Mouse (Mus musculus) neutrophil, adult 5-6 weeks (primary cell): ENCODE results near the gene Nrbf2. TPM values are rescaled to one million over a fixed set of nuclear protein-coding genes. Genes with fewer than 3 reads are reported as not detected.

Experiments used
- ATAC-seq: fragments of 151-379, 151-347 bp; 2 replicates; pipeline ENCODE4 v1.8.0; 2017; ENCODE audit warnings: mild to moderate bottlenecking, moderate TSS enrichment; ENCODE audit not compliant: insufficient number of reproducible peaks, poor library complexity, low FRiP score, severe bottlenecking; ENCODE audit errors: extremely low read depth
- total RNA-seq: library from RNA; stranded (forward); fragments of 200-1000 nt; gene quantifications from 2 replicates; pipeline ENCODE4 v1.2.3, GENCODE M21; 2017

Nrbf2 gene
- total RNA-seq, 1 experiment from 2014 or later: 32.6 TPM

GRCm38 (mm10) chr10:67296482-67297152 is 11.5 kb upstream of the Nrbf2 start:
- peak; percentile 79; the same call in 1 of the 2 replicates for ATAC-seq

DNA sequence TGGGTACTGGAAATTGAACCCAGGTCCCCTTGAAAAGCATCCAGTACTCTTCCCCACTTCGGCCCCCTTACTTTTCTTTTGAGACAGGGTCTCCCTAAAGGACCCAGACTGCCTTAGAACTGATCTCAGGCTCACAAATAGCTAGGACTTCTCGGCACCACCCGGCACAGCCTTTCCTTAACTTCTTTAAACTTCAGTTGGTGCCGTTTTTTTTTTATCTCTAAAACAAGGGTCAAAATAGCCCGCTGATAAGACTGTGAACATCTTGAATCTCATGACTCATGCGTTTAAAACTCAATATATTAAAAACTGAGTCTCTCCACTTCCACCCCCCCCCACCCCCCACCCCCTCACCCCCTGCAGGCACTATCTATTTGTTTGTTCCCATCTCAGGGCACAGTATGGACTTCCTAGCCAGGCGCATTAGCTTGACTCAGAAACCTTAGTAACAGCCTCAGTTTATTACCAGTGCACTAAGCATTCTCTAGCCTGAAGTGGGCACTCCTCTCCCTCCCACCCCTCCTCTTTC is 10.9 kb upstream of the Nrbf2 start:
- no peak for ATAC-seq

DNA sequence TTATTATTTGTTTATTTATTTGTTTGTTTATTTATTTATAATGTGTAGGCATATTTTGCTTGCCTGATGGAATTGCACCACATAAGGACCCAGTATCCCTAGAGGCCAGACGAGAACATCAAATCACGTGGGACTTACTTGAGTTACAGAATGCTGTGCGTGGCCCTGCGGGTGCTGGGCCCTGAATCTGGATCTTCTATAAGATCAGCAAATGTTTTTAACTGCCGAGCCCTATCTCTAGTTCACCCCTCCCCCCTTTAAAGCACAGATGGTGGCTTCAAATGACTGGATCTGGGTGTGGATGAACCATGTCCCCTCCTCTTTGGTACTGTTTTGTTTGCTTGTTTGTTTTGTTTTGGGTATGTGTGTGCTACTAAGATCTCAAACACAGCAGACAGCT is 10.2 kb upstream of the Nrbf2 start:
- no peak for ATAC-seq

- ATAC-seq: no peak
These were observed 6.0 kb upstream of the Nrbf2 start for GRCm38 (mm10) chr10:67291087-67291486.

- no peak for ATAC-seq
These were observed 5.5 kb upstream of the Nrbf2 start for GRCm38 (mm10) chr10:67290622-67291021.

- ATAC-seq: no peak
These were observed 2.8 kb upstream of the Nrbf2 start for GRCm38 (mm10) chr10:67287877-67288276.

GRCm38 (mm10) chr10:67284761-67285175 is 337 bp downstream of the Nrbf2 start:
- ATAC-seq: peak; percentile 23; the same call in 1 of the 2 replicates

DNA sequence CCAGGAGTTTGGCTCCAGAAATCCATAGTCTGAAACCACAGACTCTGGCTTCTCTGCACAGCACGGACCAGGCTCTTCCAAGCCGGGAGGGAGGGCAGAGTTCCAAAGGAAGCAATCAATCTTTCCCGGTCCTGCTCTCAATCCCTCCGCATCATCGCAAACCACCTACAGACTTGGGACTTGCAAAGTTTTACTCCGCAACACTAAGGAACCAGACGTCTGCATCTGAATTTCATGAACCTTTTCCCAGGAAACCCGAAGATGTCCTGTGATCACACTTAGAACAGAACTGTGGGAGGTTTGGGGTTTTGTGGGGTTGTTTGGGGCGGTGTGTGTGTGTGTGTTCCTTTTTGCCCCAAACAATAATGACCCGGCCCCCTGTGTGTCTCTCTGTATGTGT is 794 bp downstream of the Nrbf2 start:
- no peak for ATAC-seq

DNA sequence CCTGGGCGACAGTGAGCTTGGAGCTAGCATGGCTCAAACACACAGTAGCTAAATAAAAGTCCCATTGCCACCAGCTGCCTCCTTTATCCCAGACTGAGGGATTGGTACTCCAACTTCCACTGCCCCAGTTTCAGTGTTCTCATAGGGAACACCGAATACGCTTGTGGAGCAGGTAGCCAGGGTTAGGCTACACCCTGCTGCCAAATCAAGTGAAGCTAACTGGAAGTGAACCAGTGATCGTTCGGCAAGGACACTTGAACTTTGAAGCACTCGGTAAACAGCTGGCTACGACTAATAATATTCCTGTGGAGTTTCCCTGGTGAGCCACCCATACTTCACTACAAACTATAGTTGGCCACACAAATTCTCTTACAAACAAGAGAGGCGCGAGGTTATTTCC is 1.6 kb downstream of the Nrbf2 start:
- no peak for ATAC-seq

GRCm38 (mm10) chr10:67282531-67282930 is 2.6 kb downstream of the Nrbf2 start:
- no peak for ATAC-seq

GRCm38 (mm10) chr10:67281852-67282251 is 3.3 kb downstream of the Nrbf2 start:
- ATAC-seq: no peak

DNA sequence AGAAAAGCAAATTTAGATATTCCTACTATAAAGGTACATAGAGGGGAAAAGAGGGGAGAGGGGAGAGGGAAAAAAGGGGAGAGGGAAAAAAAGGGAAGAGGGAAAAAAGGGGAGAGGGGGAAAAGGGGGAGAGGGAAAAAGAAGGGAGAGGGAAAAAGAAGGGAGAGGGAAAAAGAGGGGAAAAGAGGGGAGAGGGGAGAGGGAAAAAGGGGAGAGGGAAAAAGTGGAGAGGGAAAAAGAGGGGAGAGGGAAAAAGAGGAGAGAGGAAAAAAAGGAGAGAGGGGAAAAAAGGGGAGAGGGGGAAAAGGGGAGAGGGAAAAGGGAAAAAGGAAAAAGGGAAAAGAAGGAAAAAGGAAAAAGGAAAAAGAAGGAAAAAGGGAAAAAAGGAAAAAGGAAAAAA is 9.2 kb downstream of the Nrbf2 start:
- ATAC-seq: no peak

- no peak for ATAC-seq
These were observed 20.3 kb downstream of the Nrbf2 start for GRCm38 (mm10) chr10:67264852-67265251.

DNA sequence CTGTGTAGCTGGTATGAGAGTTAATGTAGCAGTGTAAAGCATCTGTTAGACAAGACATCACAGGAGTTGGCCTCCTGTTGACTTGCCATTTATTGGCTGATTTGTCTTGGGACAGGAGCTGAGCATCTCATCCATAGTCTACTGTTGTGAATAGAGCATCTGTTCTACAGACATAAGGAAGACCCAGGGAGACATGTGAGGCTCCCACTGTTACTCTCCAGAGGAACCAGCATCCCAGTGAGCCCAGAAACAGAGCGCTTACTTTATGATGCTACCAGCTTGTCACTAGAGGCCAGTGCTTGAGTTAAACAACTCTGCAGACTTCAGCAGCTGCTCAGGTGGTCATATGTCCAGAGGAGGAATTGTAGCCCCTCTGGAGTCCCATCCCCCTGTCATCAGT is 32.0 kb downstream of the Nrbf2 start:
- no peak for ATAC-seq

- no peak for ATAC-seq
These were observed 32.8 kb downstream of the Nrbf2 start for GRCm38 (mm10) chr10:67252353-67252752.

DNA sequence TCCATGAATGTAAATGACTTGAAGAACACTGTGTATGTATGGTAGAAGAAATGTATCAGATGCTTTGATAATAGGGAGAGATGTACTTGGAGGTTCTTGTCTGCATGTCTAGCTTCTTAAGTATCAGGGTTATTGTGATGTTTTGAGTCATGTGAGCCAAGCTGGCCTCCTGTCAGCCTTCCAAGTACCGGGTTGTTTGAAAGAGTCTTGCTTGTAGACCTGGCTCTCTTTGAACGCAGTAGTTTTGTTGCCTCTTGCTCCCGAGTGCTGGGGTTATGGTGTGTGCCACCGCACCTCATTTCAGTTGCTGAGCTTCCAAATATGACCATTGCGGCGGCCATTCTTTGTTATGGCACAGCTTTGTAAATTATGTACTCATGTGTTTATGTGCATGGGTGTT is 34.3 kb downstream of the Nrbf2 start:
- no peak for ATAC-seq

DNA sequence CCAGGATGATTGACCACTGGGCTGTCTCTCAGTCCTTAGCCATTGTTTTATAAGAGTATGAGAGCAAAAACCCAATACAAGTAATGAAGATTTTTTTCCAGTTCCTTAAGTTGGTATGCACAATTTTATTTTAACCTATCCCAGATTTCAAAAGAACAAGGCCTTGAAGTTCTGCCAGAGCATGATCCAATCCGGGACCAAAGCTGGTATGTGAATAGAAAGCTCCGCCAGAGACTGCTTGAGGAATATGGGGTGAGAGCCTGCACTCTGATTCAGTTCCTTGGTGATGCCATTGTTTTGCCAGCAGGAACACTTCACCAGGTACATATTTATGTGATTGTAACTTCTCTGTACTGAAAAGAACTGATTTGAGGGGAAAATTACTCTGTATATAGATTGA is 35.6 kb downstream of the Nrbf2 start:
- no peak for ATAC-seq

GRCm38 (mm10) chr10:67247145-67247544 is 38.0 kb downstream of the Nrbf2 start:
- ATAC-seq: peak; percentile 48; the same call in 1 of the 2 replicates

- no peak for ATAC-seq
These were observed 54.7 kb downstream of the Nrbf2 start for GRCm38 (mm10) chr10:67230439-67230838.

DNA sequence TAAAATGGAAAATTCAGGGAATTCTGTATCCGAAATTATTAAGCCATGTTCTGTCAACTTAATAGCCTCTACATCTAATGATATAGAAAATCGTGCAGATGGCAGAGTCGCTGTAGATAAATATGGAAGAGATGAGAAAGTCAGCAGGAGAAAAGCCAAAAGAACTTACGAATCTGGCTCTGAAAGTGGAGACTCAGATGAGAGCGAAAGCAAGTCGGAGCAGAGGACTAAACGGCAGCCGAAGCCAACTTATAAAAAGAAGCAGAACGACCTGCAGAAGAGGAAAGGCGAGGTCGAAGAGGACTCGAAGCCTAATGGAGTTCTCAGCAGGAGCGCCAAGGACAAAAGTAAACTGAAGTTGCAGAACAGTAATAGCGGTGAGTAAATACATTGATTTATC is 58.6 kb downstream of the Nrbf2 start:
- ATAC-seq: no peak

GRCm38 (mm10) chr10:67226109-67226508 is 59.0 kb downstream of the Nrbf2 start:
- ATAC-seq: peak; percentile 77
